Mouse (Mus musculus) lung, postnatal 10 days (tissue): ENCODE data around the gene St8sia6.
"Not testable (repeated sequence)": the region's sequence is repeated elsewhere in the genome, so short reads cannot be mapped to it uniquely, and the experiment has no call there.

Source experiments
- DNase-seq: peaks from one replicate; pipeline ENCODE4 v3.0.0; 2021

St8sia6 gene

DNA sequence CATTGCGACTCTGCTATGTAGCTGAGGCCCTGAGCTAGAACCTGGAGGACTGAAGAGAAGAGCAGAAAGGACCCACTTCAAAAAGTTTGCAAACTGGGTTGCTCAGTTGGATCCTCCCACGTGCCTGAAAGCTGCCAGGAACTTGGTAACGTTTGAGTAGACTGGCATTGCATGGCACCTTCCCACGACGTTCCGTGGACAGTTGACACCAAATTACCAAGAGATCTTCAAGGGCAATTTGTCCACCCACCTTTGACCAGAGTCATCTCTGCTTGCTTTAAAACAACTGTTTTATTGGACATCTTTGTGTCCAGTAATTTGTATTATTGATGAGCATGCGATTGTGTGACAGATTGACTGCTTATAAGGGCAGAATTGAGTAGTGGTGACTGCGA, at the start of gene St8sia6:
TSS of gene St8sia6 (minus strand) at position 96 of the 395 bp plus-strand sequence.
- DNase-seq, result no peak

DNA sequence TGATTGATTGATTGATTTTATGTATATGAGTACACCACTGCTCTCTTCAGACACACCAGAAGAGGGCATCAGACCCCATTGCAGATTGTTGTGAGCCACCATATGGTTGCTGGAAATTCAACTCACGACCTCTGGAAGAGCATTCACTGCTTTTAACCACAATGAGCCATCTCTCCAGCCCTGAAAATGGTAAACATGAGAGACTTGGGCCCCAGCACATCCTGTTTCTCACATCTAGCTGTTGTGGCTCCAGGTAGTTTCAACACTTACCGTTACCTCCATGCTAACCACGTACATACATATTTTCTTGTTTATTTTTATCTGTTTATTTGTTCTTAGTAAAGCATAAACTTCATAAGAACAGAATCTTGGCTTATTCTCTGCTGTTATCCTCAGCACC, 42.4 kb upstream of the St8sia6 start:
- no peak for DNase-seq

DNA sequence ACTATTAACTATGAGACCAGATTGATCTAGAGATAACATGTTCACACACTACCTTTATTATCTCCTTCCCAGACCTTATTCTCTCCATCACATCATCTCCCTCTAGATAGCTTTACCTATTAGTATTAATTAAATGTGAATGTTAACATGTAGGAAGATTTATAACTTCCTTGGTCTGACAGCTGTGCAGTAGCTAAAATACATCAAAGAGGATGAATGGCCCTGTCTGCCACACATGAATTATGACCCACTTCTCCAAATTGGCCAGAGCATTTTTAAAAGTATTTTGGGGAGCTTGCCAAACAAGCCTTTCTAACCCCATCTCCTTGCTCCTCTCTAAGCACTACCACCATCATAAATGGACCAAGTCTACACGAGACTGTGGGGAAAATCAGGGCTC, 41.1 kb upstream of the St8sia6 start:
- DNase-seq, result no peak

DNA sequence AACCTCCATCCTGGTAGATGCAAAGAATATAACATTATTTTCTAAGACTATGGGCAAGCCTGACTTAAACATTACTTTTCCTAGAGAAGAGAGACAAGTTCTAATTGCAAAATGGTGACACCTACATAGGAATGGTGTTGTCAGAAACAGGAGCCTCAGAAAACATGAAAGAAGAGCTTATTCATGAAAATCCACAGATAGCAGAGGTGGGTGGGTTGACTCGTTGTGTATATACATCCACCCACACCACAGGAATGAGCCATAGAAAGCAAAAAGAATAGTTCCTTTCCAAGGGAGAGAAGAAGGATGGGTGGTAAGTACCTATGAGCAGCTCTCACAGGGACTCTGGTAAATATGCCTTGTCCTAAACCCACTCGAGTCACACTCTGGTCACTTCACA, 22.8 kb upstream of the St8sia6 start:
- no peak for DNase-seq

DNA sequence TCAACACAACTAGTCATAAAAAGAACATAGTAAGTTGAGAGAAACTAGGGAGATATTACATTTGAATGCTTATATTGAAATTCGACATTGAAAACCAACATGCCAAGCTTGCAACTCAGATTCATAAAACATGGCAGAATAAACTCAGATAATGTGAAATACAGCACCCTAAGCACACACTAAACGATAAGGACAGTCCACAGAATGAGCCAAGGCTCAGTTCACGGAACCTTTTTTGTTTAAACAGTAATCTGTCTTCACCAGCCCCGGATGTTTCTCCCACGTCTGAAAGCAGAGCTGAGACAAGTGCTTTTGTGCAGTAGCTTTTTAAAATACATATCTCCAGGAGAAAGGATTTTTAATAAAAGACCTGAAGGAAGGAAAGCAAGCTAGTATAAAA, 14.7 kb upstream of the St8sia6 start:
- DNase-seq, result no peak

DNA sequence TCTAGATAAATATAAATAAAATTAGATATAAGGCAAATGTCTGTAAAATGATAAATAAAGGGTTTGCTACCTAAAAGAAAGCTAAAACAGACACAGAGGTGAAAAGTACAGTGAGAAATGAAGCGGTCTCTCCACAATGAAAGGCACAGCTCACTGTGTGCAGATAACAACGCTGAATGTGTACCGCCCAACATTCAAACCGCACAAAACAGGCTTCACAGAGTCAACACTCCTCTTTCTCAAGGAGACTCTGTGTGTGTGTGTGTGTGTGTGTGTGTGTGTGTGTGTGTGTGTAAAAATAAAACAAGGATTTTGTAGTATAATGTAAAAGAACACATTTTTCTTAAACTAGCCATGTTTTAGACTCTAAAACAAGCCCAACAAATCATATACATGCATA, 14.1 kb upstream of the St8sia6 start:
- no peak for DNase-seq

DNA sequence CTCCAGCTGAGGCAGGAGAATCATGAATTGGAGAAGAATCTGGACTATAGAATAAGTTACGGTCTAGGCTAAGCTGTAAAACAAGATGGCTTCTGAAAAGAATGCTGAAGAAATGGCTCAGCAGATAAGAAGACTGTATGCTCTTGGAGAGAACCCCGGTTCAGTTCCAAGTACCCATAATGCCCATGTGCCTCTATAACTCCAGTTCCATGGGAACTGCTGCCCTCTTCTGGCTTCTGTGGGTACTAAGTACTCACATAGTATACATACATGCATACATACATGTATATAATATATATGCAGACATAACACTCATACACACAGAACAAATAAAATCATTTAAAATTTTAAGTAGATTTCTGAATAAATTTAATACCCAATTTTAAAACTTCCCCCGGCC, 12.3 kb upstream of the St8sia6 start:
- DNase-seq, result no peak

DNA sequence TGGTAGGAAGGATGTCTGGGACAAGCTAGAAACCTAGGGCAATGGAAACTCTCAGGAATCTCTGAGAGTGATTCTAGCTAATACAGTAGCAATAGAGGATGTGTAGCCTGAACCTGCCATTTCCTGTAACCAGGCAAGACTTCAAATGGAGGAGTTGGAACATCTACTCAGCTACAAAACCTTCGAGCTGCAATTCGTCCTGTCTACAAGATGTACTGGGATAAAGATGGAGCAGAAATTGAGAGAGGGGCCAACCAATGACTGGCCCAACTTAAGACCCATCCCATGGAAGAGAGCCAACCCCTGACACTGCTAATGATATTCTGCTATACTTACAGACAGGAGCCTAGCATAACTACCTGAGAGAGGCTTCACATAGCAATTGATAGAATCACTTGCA, 6.8 kb upstream of the St8sia6 start:
- no peak for DNase-seq

DNA sequence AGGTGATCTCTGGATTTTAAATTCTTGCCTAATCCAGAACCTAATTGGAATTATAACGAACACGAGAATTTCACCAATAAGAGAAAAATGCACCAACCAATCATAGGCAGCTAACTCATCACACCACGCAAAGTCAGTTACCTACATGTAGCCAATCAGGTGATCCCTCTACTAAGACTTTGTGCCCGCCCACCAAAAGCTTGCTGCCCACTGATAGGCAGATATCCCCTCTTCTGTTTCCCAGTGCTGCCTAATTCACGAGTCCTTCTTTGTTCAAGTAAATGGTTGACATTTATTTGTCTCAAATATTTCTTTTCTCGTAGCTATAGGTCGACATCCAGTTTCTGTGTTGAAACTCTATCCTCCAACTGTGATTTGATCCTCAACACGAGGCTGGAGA, 582 bp upstream of the St8sia6 start:
- DNase-seq, result no peak

DNA sequence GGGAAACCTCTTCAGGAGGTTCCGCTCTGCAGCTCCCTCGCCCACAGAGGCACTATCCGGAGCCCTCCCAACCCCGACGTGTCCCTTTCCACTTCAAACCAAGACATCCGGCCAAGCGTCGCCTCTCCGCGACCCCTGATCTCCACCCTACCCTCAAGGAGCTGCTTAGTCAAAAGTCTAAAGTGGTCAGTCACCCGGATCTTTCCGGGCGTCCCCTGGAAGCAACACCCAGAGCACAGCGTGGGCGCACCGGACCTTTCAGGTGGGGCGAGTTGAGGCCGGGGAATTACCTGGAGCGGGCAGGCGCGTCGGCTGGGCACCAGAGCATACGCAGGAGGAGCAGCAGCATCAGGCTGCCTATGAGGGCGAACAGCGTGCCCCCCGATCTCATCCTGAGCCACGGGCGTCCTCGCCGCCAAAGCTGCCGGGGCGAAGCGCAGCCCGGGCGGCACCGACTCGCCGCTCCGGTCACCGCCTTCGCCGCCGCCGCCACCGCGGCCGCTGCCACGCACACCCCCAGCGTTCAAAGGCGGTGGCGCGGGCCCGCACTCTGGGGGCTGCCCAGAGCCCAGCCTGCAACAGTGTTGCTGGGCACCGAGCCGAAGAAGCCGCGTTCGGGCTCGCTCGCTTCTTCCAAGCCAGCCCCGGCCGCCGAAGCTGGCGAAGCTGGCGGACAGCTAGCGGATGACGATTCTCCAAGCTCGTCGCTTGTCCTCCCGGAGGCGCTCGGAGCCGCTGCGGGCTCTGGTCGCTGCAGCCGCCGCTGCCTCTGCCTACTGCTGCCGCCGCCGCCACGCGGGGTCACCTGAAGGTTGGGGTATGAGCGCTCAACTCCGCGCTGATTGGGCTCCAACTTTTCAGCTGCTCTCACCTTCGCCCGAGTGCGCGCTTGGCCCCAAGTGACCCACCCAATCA, 553 bp downstream of the St8sia6 start:
- DNase-seq, result peak; percentile 47

DNA sequence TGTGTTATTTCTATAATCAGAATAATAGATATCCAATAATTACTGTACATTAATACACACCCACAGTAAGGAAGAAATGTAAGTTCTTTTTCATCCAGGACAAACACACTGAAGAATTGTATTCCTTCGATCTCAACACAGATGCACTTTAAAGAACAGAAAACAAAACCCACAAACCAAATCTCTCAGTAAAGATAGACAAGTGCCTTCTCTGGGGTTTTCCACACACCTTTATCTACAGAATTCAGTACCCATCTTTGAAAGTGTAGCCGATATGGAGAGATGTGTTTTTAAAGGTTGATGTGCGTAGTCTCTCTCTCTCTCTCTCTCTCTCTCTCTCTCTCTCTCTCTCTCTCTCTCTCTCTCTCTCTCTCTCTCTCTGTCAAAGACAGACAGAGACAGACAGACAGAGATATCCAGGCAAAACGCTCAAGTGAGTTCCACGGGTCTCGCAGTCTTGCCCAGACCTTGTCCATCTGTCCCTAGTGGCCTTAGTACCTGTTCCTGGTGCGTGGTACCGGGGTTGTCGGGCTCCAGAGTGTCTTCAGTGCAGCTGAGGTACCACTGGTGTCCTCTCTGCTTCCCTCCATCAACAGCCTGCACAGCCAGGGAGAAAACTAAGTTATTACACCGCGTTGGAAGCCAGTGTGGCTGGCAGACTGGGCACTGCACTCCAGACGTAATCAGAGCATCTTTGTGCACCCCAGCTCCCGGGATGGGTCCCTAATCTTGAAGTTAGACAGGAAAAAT, 1.4 kb downstream of the St8sia6 start:
- no peak for DNase-seq

DNA sequence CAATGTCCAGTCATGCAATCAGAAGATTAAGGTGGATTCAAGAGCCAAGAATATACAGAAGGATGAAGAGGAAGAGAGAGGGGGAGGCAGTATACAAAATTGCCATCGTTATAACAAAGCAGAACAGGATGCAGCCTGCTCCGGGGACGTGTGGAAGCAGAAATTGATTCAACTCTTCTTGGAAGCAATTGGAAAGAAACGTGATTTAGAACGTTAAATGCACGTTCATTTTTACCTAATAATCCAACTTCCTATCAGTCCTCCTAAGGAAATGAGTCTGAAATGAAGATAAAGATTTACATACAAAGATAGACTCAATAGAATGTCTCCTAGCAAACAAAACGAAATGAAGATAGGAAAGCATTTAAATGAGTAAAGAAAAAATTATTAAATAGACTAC, 2.3 kb downstream of the St8sia6 start:
- DNase-seq, result no peak

DNA sequence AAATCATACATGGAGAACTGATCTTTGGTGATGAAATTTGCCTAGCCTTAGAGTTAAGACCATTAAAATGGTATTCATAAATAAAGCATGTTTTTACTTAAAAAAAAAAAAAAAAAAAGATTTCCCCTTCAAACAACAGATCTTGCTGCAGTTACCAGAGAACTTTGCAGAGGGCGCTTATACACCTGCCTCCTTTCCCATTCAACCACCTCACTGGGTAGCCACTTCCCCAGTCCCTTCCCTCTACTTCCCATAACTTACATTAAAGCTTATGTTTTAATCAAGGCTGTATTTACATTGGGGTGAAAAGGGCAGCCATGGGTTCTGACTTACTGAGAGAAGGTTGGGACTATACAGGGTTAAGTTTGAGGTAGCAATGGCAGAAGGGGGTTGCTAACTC, 4.5 kb downstream of the St8sia6 start:
- no peak for DNase-seq

DNA sequence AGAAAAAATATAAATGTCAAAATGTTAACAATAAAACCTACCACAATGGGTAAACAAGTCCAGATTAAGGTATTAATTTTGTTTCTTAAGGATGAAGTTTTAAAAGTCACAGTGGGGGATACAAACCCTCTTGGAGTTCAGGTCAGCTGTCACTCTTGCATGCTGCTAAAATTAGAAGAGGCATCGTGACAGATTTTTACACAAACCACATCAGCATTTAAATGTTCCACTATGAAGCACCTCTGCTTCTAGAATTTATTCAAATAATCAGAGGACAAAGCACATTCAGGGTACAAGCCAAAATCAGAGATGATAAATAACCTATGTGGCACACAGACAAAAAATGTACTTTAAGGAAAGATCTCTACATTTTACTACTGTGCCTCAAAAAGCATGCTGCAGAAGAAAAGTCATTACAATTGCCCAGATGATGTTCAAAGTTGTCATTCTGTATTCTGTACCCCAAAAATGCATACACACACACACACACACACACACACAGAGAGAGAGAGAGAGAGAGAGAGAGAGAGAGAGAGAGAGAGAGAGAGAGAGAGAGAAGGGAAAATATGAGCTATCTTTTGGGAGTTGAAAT, 7.2 kb downstream of the St8sia6 start:
- no peak for DNase-seq

DNA sequence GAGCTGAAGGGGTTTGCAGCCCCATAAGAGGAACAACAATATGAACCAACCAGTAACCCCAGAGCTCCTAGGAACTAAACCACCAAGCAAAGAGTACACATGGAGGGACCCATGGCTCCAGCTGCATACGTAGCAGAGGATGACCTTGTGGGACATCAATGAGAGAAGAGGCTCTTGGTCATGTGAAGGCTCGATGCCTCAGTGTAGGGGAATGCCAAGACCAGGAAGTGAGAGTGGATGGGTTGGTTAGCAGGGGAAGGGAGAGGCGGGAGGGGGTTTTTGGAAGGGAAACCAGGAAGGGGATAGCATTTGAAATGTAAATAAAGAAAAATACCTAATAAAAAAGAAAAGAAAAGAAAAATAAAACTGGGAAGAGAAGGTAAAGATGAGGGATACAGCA, 7.9 kb downstream of the St8sia6 start:
- DNase-seq, result not testable (repeated sequence)

DNA sequence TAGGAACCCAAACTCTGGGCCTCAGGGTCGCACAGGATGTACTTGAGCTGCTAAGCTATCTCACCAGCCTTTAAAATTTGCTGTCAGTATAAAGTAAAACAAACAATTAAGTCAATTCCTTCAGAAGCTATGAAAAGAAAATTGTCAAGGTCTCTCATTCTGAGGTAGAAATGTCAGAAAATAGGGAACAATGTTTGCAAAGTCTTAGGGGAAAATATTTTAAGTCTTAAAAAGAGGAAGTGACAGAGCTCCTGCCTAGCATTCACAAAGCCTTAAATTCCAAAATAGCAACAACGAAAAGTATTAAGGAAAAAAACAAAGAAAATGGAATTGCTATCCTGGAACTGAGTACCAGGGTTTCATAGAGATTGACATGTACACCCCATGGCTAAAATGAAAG, 8.6 kb downstream of the St8sia6 start:
- DNase-seq, result no peak

DNA sequence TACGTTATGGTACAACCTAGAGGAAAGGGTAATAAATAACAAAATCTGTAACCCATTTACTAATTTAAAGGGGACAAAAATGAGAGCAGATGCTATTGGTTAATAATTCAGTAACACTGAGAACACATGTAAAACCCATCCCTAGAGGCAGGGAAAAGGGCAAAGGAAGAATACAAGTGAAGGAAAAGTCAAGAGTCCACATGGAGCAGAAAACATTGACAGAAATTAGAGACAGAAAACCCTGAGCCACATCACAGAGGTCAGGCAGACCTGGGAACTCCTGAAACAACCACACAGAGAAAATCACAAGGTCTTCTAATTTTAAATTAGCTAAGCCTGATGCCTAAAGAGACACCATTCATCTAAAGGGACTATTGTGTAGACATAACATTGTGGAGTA, 9.4 kb downstream of the St8sia6 start:
- DNase-seq, result no peak

DNA sequence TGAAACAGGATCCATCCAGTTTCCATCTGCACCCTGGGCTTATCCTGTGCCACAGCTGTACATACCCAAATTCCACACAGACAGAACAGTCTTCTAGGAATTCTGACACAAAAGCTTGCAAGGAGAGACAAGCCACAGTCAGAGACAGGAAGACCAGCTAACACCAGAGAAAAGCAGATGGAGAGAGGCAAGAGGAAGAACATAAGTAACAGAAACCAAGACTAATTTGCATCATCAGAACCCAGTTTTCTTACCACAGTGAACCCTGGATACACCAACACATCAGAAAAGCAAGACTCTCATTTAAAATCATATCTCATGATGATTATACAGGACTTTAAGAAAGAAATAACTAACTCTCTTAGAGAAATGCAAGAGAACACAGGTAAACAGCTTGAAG, 16.8 kb downstream of the St8sia6 start:
- DNase-seq, result no peak

DNA sequence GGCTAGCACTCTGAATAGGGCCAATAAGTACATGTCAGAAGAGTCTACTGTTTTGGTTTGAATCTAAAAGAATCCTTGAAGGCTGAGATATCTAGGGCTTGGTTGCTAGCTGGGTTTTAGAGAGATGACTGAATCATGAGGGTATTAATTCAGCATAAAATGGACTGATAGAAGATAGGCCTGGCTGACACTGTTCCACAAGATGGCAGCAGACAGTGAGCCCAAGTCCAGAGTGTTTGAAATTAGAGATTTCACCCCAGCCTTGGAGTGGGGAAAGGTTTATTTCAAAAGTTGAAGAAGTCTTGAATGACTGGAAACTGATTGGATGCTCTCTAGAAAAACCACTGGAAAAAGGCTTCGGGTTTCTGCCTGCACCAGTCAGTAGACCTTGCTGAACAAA, 17.4 kb downstream of the St8sia6 start:
- DNase-seq, result no peak

DNA sequence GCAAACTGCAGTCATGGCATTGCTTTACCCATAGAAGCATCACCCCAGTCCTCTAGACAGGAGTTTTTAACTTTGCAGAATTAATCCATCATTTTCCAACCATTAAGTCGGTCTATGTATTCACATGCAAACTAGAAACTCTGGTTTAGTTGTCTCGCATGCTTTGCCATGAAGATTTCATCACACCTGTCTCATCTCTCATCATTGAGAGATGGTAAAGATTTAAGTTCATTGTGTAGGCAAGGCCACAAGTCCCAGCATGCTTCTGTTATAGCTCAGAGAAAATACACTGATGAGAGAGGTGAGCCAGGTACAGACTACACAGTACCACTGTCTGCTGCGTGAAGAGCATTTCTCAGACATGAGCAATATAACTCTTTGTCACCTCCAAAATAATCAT, 18.8 kb downstream of the St8sia6 start:
- no peak for DNase-seq

DNA sequence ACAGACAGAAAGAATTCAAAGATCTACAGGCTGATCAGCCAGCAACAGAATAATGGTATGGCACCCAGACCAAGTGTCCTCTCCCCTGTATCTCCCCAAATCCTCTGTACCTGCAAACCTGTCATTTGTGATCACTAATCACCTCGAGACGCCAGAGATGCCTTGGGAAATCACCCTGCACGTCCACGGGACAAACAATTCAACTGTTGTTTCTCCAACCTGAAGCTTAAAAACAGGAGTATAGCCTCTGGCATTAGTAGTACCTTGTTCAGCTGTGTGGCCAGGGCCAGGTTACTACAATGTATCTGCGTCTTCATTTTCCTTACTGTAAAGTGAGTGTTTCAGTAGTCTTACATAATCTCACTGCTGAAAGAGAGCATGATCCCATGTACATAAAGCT, 25.3 kb downstream of the St8sia6 start:
- no peak for DNase-seq

DNA sequence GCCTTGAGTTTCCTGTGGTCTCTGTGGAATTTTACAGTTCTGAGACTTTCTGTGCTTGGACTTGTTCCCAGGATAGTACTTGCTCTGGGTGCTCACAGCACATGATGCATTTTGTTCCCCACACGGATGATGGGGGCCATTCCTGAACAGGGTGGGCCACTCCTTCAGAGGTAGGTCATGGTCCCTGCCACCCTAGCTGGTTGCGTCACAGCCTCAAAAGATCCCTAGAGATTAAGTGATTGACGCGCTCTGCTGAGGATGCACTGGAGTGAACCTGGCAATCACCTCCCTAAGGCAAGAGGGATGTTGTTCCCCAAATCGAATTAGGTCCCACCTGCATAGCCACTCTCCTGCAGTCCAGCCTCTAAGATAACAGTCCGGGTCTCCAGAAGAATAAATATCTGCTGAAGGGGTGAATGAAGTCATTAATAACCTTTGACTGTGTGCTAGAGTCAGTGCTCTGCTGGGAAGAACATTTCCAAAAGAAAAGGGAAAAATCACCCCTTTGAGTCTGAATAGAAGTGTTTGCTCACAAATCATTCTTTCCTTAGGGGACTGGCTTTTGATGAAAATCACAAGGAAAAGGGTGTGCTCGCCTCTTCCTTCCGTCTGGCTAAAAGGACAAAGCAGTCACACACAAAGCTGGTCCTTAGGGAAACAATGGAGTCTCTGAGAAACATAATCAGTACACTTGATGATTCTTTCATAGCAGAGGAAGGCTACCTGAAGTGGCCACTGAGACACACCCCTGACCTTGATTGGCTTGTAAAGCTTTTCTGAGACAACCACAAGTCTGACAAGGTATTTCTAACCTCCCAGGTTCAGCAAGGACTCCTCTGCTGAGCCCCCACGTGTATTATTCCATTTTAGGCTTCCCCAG, 26.1 kb downstream of the St8sia6 start:
- no peak for DNase-seq

DNA sequence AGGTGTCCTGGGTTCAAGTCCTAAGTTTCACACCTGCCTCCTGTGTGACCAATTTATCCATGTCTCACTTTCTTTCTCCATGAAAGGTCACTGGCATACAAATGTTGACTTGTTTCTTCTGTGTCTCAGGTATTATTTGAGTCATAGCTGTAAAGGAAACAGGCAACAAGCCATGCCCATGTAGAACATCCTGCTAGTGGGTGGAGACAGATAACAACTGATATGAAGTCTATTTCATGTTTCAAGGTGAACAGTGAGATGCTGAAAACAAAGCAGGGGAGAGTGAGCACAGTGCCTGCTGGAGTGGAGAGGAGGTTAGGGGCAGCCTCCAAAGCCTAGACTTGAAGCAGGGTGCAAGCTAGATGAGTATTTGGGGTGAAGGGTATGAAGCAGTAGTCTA, 33.5 kb downstream of the St8sia6 start:
- no peak for DNase-seq
